Mouse (Mus musculus): ENCODE data around the gene Umps. TPM values are rescaled to one million over a fixed set of nuclear protein-coding genes. Genes with fewer than 3 reads are reported as not detected.

Umps gene
- total and polyA plus RNA-seq, 2 experiments from 2014 or later: 12.6 to 14.3 TPM

- no peaks in the 10 kb centered on the region for H3K36me3 ChIP-seq (replicated peaks; ENCODE audit: control insufficient read depth, insufficient read depth, low read length)
- no peak for TF ChIP-seq CTCF (IDR thresholded peaks at IDR 0.05; ENCODE audit: low read depth)
- TF ChIP-seq EP300 (IDR thresholded peaks at IDR 0.05; ENCODE audit: low read depth): no peak
- H3K27ac ChIP-seq (ENCODE audit: low read depth): peak overlapping the region; percentile 94
- H3K4me2 ChIP-seq (ENCODE audit: low read depth, low read length): no peak overlapping the region
- 50% methylated on average over 9 of the region's 9 CpGs for WGBS
- H3K4me1 ChIP-seq (ENCODE audit: control insufficient read depth, insufficient read depth): peaks cover 74% of the 10 kb centered on the region
- DNase-seq (ENCODE audit: low spot score): no peak
- H3K4me3 ChIP-seq (ENCODE audit: low read depth, low read length): no peak overlapping the region
- H3K27me3 ChIP-seq (ENCODE audit: control insufficient read depth, insufficient read depth, low read length): no peaks in the 10 kb centered on the region
- no peak for ATAC-seq (ENCODE audit: insufficient read depth, low read depth)
- H3K9ac ChIP-seq (replicated peaks; ENCODE audit: low read depth, low read length): no peak overlapping the region
- no peaks in the 10 kb centered on the region for H3K9me3 ChIP-seq (replicated peaks; ENCODE audit: control insufficient read depth, low read length)
Observed at GRCm38 (mm10) chr16:33939636-33940035, 27.2 kb downstream of the Umps start.

GRCm38 (mm10) chr16:33939133-33939531 is 27.7 kb downstream of the Umps start:
- H3K4me3 ChIP-seq (ENCODE audit: low read depth, low read length): no peak overlapping the region
- TF ChIP-seq CTCF (IDR thresholded peaks at IDR 0.05; ENCODE audit: low read depth) (no peak), EP300 (IDR thresholded peaks at IDR 0.05; ENCODE audit: low read depth) (no peak)
- H3K9ac ChIP-seq (replicated peaks; ENCODE audit: low read depth, low read length): no peak overlapping the region
- H3K4me2 ChIP-seq (ENCODE audit: low read depth, low read length): no peak overlapping the region
- DNase-seq (ENCODE audit: low spot score) (peak; percentile 36), ATAC-seq (ENCODE audit: insufficient read depth, low read depth) (no peak)
- no peaks in the 10 kb centered on the region for H3K36me3 ChIP-seq (replicated peaks; ENCODE audit: control insufficient read depth, insufficient read depth, low read length)
- WGBS: 49% methylated on average over 2 of the region's 2 CpGs
- H3K27me3 ChIP-seq (ENCODE audit: control insufficient read depth, insufficient read depth, low read length): no peaks in the 10 kb centered on the region
- no peaks in the 10 kb centered on the region for H3K9me3 ChIP-seq (replicated peaks; ENCODE audit: control insufficient read depth, low read length)
- peak overlapping the region; percentile 94 for H3K27ac ChIP-seq (ENCODE audit: low read depth)
- peaks cover 74% of the 10 kb centered on the region for H3K4me1 ChIP-seq (ENCODE audit: control insufficient read depth, insufficient read depth)

GRCm38 (mm10) chr16:33938311-33939132 is 28.3 kb downstream of the Umps start:
- Histone ChIP-seq H3K4me2 (ENCODE audit: low read depth, low read length) (no peak overlapping the region), H3K27ac (ENCODE audit: low read depth) (peak overlapping the region; percentile 94), H3K27me3 (ENCODE audit: control insufficient read depth, insufficient read depth, low read length) (no peaks in the 10 kb centered on the region), H3K36me3 (replicated peaks; ENCODE audit: control insufficient read depth, insufficient read depth, low read length) (no peaks in the 10 kb centered on the region), H3K9ac (replicated peaks; ENCODE audit: low read depth, low read length) (no peak overlapping the region), H3K4me1 (ENCODE audit: control insufficient read depth, insufficient read depth) (peaks cover 74% of the 10 kb centered on the region), H3K9me3 (replicated peaks; ENCODE audit: control insufficient read depth, low read length) (no peaks in the 10 kb centered on the region), H3K4me3 (ENCODE audit: low read depth, low read length) (no peak overlapping the region)
- peak; percentile 39 for DNase-seq (ENCODE audit: low spot score)
- no peak for ATAC-seq (ENCODE audit: insufficient read depth, low read depth)
- TF ChIP-seq EP300 (IDR thresholded peaks at IDR 0.05; ENCODE audit: low read depth) (no peak), CTCF (IDR thresholded peaks at IDR 0.05; ENCODE audit: low read depth) (no peak)
- WGBS: 31% methylated on average over 12 of the region's 12 CpGs

GRCm38 (mm10) chr16:33937567-33937966 is 29.3 kb downstream of the Umps start:
- no peak overlapping the region for H3K4me3 ChIP-seq (ENCODE audit: low read depth, low read length)
- H3K4me2 ChIP-seq (ENCODE audit: low read depth, low read length): no peak overlapping the region
- no peaks in the 10 kb centered on the region for H3K27me3 ChIP-seq (ENCODE audit: control insufficient read depth, insufficient read depth, low read length)
- peak overlapping the region; percentile 94 for H3K27ac ChIP-seq (ENCODE audit: low read depth)
- H3K36me3 ChIP-seq (replicated peaks; ENCODE audit: control insufficient read depth, insufficient read depth, low read length): no peaks in the 10 kb centered on the region
- DNase-seq (ENCODE audit: low spot score): peak; percentile 92
- peak; percentile 88 for ATAC-seq (ENCODE audit: insufficient read depth, low read depth)
- no peak overlapping the region for H3K9ac ChIP-seq (replicated peaks; ENCODE audit: low read depth, low read length)
- WGBS: 15% methylated on average over 8 of the region's 8 CpGs
- TF ChIP-seq EP300 (IDR thresholded peaks at IDR 0.05; ENCODE audit: low read depth): peak; percentile 91
- TF ChIP-seq CTCF (IDR thresholded peaks at IDR 0.05; ENCODE audit: low read depth): no peak
- H3K4me1 ChIP-seq (ENCODE audit: control insufficient read depth, insufficient read depth): peaks cover 76% of the 10 kb centered on the region
- H3K9me3 ChIP-seq (replicated peaks; ENCODE audit: control insufficient read depth, low read length): no peaks in the 10 kb centered on the region

GRCm38 (mm10) chr16:33936885-33937284 is 30.0 kb downstream of the Umps start:
- DNase-seq (ENCODE audit: low spot score): no peak
- peaks cover 75% of the 10 kb centered on the region for H3K4me1 ChIP-seq (ENCODE audit: control insufficient read depth, insufficient read depth)
- no peaks in the 10 kb centered on the region for H3K36me3 ChIP-seq (replicated peaks; ENCODE audit: control insufficient read depth, insufficient read depth, low read length)
- no peak overlapping the region for H3K9ac ChIP-seq (replicated peaks; ENCODE audit: low read depth, low read length)
- peak overlapping the region; percentile 94 for H3K27ac ChIP-seq (ENCODE audit: low read depth)
- H3K9me3 ChIP-seq (replicated peaks; ENCODE audit: control insufficient read depth, low read length): no peaks in the 10 kb centered on the region
- WGBS: 78% methylated on average over 4 of the region's 4 CpGs
- no peaks in the 10 kb centered on the region for H3K27me3 ChIP-seq (ENCODE audit: control insufficient read depth, insufficient read depth, low read length)
- H3K4me3 ChIP-seq (ENCODE audit: low read depth, low read length): no peak overlapping the region
- no peak for ATAC-seq (ENCODE audit: insufficient read depth, low read depth)
- no peak overlapping the region for H3K4me2 ChIP-seq (ENCODE audit: low read depth, low read length)
- TF ChIP-seq EP300 (IDR thresholded peaks at IDR 0.05; ENCODE audit: low read depth): no peak
- TF ChIP-seq CTCF (IDR thresholded peaks at IDR 0.05; ENCODE audit: low read depth): no peak
